Mouse (Mus musculus): ENCODE results near the gene Dysf. TPM values are rescaled to one million over a fixed set of nuclear protein-coding genes. Genes with fewer than 3 reads are reported as not detected.

The Dysf gene
- total and polyA plus RNA-seq, 3 experiments, result 0.05 to 0.39 (median 0.38) TPM

GRCm38 (mm10) chr6:84051032-84051431 is 42.6 kb downstream of the Dysf start (continued):
- TF ChIP-seq MAFK (IDR thresholded peaks at IDR 0.05; ENCODE audit: insufficient replicate concordance, low read length), result no peak

DNA sequence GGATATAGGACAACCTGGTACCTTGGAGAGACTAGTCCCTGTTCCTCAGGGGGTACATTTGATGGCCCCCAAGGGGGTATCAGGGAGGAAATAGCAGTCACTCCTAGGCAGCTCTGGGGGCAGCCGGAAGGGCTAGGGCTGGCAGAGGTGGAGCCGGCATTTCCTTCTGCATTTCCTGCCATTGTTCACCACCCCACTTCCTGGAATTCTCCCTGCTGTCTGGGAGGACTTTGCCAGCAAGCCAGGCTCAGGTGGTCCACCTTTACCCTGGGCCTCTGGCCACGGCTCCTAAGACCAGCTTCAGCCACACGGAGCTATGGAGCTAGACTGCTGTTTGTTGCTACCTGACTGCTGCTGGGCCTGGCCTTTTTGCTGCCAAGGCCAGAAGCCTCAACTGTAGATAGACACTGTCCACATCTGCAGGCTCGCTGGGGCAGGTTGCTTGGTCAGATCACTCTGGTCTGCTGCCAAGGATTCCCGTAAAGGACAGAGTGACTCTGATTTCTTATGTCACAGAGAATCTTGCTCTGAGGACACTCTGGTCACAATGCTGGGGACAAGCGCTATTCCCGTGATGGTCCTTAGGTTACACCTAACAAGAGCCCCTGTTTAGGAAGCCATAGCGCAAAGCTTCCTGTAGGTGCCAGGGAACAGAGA is 45.6 kb downstream of the Dysf start:
- H3K9ac ChIP-seq (ENCODE audit: insufficient read depth, low read depth), result no peak overlapping the region
- H3K27me3 ChIP-seq (replicated peaks), result no peaks in the 10 kb centered on the region
- H3K9me3 ChIP-seq (replicated peaks; ENCODE audit: low read length), result no peaks in the 10 kb centered on the region
- H3K4me1 ChIP-seq (ENCODE audit: control insufficient read depth in 1 of 2, insufficient read depth in 2 of 2), result peaks cover 12 to 28% of the 10 kb centered on the region in 2 experiments
- no peak overlapping the region for H3K27ac ChIP-seq (ENCODE audit: insufficient read depth, low read depth)
- in situ Hi-C loops (cut with MboI; ENCODE audit: low pct_ligation_motif_present, low pct_unique_long_range_greater_than_20kb, low sequenced_read_pairs) (no loop called here), dilution Hi-C loops (cut with MboI; ENCODE audit: extremely low pct_ligation_motif_present, extremely low pct_unique_long_range_greater_than_20kb, low sequenced_read_pairs) (no loop called here)
- DNase-seq (ENCODE audit: extremely low read depth), result no peak
- no peaks in the 10 kb centered on the region for H3K36me3 ChIP-seq (replicated peaks in 1 of 2; ENCODE audit: control insufficient read depth in 1 of 2, insufficient read depth in 1 of 2, low read length in 1 of 2)
- no peak for TF ChIP-seq USF2 (conservative IDR thresholded peaks at IDR 0.05; ENCODE audit: low read depth, low read length)
- no peak for TF ChIP-seq MAZ (IDR thresholded peaks at IDR 0.05; ENCODE audit: low read depth, low read length)
- no peak for TF ChIP-seq POLR2AphosphoS2 (IDR thresholded peaks at IDR 0.05; ENCODE audit: low read depth, low read length)
- no peak for TF ChIP-seq SMC3 (IDR thresholded peaks at IDR 0.05; ENCODE audit: low read depth, low read length)
- TF ChIP-seq GABPA (IDR thresholded peaks at IDR 0.05; ENCODE audit: insufficient replicate concordance, low read depth, low read length), result no peak
- no peak overlapping the region for H3K4me3 ChIP-seq (replicated peaks in 1 of 3; ENCODE audit: low read depth in 2 of 3, low read length in 2 of 3, poor library complexity in 1 of 3)
- H3K79me2 ChIP-seq (replicated peaks; ENCODE audit: control insufficient read depth, extremely low read depth, insufficient read depth, poor library complexity, severe bottlenecking), result no peaks in the 10 kb centered on the region
- H3K4me2 ChIP-seq (ENCODE audit: insufficient read depth, low read depth, poor library complexity, severe bottlenecking), result no peak overlapping the region

DNA sequence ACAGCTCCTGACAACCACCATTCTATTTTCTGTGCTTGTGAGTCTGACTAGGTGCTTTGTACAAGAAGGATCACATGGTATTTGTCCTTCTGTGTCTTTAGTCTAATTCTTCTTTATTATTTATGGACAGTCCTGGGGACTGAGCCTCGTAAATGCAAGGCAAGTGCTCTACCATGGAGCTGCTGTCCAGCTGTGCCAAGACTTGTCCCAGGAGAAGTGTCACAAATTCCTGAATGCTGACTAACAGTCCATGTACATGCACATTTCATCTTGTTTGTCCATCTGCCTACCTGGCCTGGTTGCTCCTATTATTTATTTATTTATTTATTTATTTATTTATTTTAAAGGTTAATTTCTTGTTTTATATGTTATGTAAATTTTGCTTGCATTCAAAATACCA is 47.2 kb downstream of the Dysf start:
- Histone ChIP-seq H3K4me3 (replicated peaks in 1 of 3; ENCODE audit: low read depth in 2 of 3, low read length in 2 of 3, poor library complexity in 1 of 3) (no peak overlapping the region), H3K27ac (ENCODE audit: insufficient read depth, low read depth) (no peak overlapping the region), H3K9ac (ENCODE audit: insufficient read depth, low read depth) (no peak overlapping the region), H3K79me2 (replicated peaks; ENCODE audit: control insufficient read depth, extremely low read depth, insufficient read depth, poor library complexity, severe bottlenecking) (no peaks in the 10 kb centered on the region), H3K4me1 (ENCODE audit: control insufficient read depth in 1 of 2, insufficient read depth in 2 of 2) (peaks cover 5 to 15% of the 10 kb centered on the region in 2 experiments), H3K36me3 (replicated peaks in 1 of 2; ENCODE audit: control insufficient read depth in 1 of 2, insufficient read depth in 1 of 2, low read length in 1 of 2) (no peaks in the 10 kb centered on the region), H3K27me3 (replicated peaks) (no peaks in the 10 kb centered on the region), H3K4me2 (ENCODE audit: insufficient read depth, low read depth, poor library complexity, severe bottlenecking) (no peak overlapping the region), H3K9me3 (replicated peaks; ENCODE audit: low read length) (no peaks in the 10 kb centered on the region)
- dilution Hi-C loops (cut with MboI; ENCODE audit: extremely low pct_ligation_motif_present, extremely low pct_unique_long_range_greater_than_20kb, low sequenced_read_pairs) (no loop called here), in situ Hi-C loops (cut with MboI; ENCODE audit: low pct_ligation_motif_present, low pct_unique_long_range_greater_than_20kb, low sequenced_read_pairs) (loop anchor here (5.0 kb wide), 1 partner anchor 38 kb away; no protein-coding TSS in a partner anchor)
- TF ChIP-seq SIN3A (IDR thresholded peaks at IDR 0.05; ENCODE audit: low read length) (no peak), PAX5 (IDR thresholded peaks at IDR 0.05; ENCODE audit: low read length) (no peak), HCFC1 (IDR thresholded peaks at IDR 0.05; ENCODE audit: low read depth, low read length) (no peak), TCF12 (IDR thresholded peaks at IDR 0.05; ENCODE audit: low read depth, low read length) (no peak), ZNF384 (IDR thresholded peaks at IDR 0.05; ENCODE audit: low read depth, low read length) (no peak), KAT2A (IDR thresholded peaks at IDR 0.05; ENCODE audit: insufficient replicate concordance, low read length) (no peak), ZKSCAN1 (IDR thresholded peaks at IDR 0.05; ENCODE audit: borderline replicate concordance, low read depth, low read length) (no peak), CTCF (conservative IDR thresholded peaks at IDR 0.05 in 1 of 2, IDR thresholded peaks at IDR 0.05 in 1 of 2; ENCODE audit: low read depth in 2 of 2, low read length in 2 of 2) (no peak), BHLHE40 (IDR thresholded peaks at IDR 0.05; ENCODE audit: low read depth, low read length) (no peak), POLR2AphosphoS2 (IDR thresholded peaks at IDR 0.05; ENCODE audit: low read depth, low read length) (no peak), CHD1 (IDR thresholded peaks at IDR 0.05; ENCODE audit: low read depth, low read length) (no peak), MEF2A (IDR thresholded peaks at IDR 0.05; ENCODE audit: borderline replicate concordance, low read depth, low read length) (no peak), JUN (IDR thresholded peaks at IDR 0.05; ENCODE audit: insufficient read depth, low read depth, low read length) (no peak), MAFK (IDR thresholded peaks at IDR 0.05; ENCODE audit: insufficient replicate concordance, low read length) (no peak), ETS1 (conservative IDR thresholded peaks at IDR 0.05; ENCODE audit: low read depth, low read length) (no peak), NRF1 (IDR thresholded peaks at IDR 0.05; ENCODE audit: low read depth, low read length) (no peak), JUND (conservative IDR thresholded peaks at IDR 0.05; ENCODE audit: low read depth, low read length) (no peak)
- no peak for DNase-seq (ENCODE audit: extremely low read depth)
